17 mouse cellular contexts compared by ENCODE assay signal in genomic region chrX:71545163-71545562, GRCm38 (mm10). TPM values are rescaled to one million over a fixed set of nuclear protein-coding genes. Genes with fewer than 3 reads are reported as not detected.
A peak's percentile ranks its signal among the peaks of the same experiment; 100 is the strongest.
DNase-seq lines count a peak whose midpoint lies in the region; ATAC-seq lines count a peak whose summit lies in the region.
"Had no signal": no experiment of that assay in that cellular context is flagged by ENCODE, and none has a peak within 500 bp of the region (broad histone marks: within the 10 kb centered on the region; RNA-seq: fewer than 3 reads in every experiment).

No protein-coding gene starts in this region.

- peak overlapping the region; percentile 45 for H3K4me2 ChIP-seq in liver, embryonic 11.5 days
- H3K4me2 ChIP-seq in midbrain, embryonic 13.5 days (replicated peaks), result no peak overlapping the region
- H3K4me2 ChIP-seq: forebrain, embryonic 12.5 days; hindbrain, embryonic 13.5 days; intestine, embryonic 15.5 days; kidney, embryonic 15.5 days had no signal

- no peaks in the 10 kb centered on the region for H3K27me3 ChIP-seq in liver, embryonic 11.5 days (replicated peaks; ENCODE audit: control insufficient read depth, insufficient read depth, low read length)
- no peaks in the 10 kb centered on the region for H3K27me3 ChIP-seq in midbrain, embryonic 13.5 days
- H3K27me3 ChIP-seq: forebrain, embryonic 12.5 days; hindbrain, embryonic 13.5 days; intestine, embryonic 15.5 days had no signal

- H3K4me1 ChIP-seq in liver, embryonic 11.5 days (replicated peaks; ENCODE audit: control insufficient read depth, insufficient read depth, low read length), result peaks cover 4% of the 10 kb centered on the region
- H3K4me1 ChIP-seq in midbrain, embryonic 13.5 days (replicated peaks), result no peaks in the 10 kb centered on the region
- H3K4me1 ChIP-seq: forebrain, embryonic 12.5 days; heart, embryonic 10.5 days; hindbrain, embryonic 13.5 days; intestine, embryonic 15.5 days; kidney, embryonic 15.5 days; midbrain, embryonic 10.5 days had no signal

- no peak overlapping the region for H3K4me3 ChIP-seq in liver, embryonic 11.5 days (ENCODE audit: low read depth, low read length)
- H3K4me3 ChIP-seq in midbrain, embryonic 13.5 days (replicated peaks), result no peak overlapping the region
- H3K4me3 ChIP-seq: forebrain, embryonic 12.5 days; heart, embryonic 10.5 days; hindbrain, embryonic 13.5 days; intestine, embryonic 15.5 days; kidney, embryonic 15.5 days; layer of hippocampus, adult 2 months; midbrain, embryonic 10.5 days had no signal

- DNase-seq in spleen, postnatal 36 days (ENCODE audit: low spot score in 2 of 2), result peak; percentile 19 to 20
- DNase-seq in spleen, adult 18-20 months, result no peak
- peak; percentile 72 for DNase-seq in c-Kit-positive CD71-positive TER-119-negative erythroid progenitor cells, embryonic 14.5 days (ENCODE audit: low read depth)
- DNase-seq in liver, embryonic 11.5 days (ENCODE audit: low spot score), result no peak
- DNase-seq in frontal cortex, postnatal 14 days (ENCODE audit: low spot score in 2 of 2), result no peak
- DNase-seq: cerebellum, adult 2 months; gastrocnemius, postnatal 25 days; heart, postnatal 10 days had no signal

- peak overlapping the region; percentile 89 for H3K27ac ChIP-seq in liver, embryonic 11.5 days (ENCODE audit: low read depth, low read length)
- H3K27ac ChIP-seq in midbrain, embryonic 13.5 days, result no peak overlapping the region
- H3K27ac ChIP-seq: forebrain, embryonic 12.5 days; heart, embryonic 10.5 days; hindbrain, embryonic 13.5 days; intestine, embryonic 15.5 days; kidney, embryonic 15.5 days; layer of hippocampus, adult 2 months; midbrain, embryonic 10.5 days had no signal

- peak; percentile 92 for ATAC-seq in liver, embryonic 11.5 days (replicated peaks; ENCODE audit: low FRiP score)
- peak; percentile 97 for ATAC-seq in megakaryocyte-erythroid progenitor cell, adult 5-6 weeks (replicated peaks; ENCODE audit: low FRiP score, low TSS enrichment, poor library complexity, severe bottlenecking)
- no peak for ATAC-seq in midbrain, embryonic 13.5 days
- ATAC-seq: intestine, embryonic 15.5 days had no signal

- H3K9me3 ChIP-seq in liver, embryonic 11.5 days (ENCODE audit: control insufficient read depth, low read length), result no peaks in the 10 kb centered on the region
- H3K9me3 ChIP-seq in midbrain, embryonic 13.5 days, result no peaks in the 10 kb centered on the region
- H3K9me3 ChIP-seq: forebrain, embryonic 12.5 days; heart, embryonic 10.5 days; hindbrain, embryonic 13.5 days; intestine, embryonic 15.5 days; kidney, embryonic 15.5 days; midbrain, embryonic 10.5 days had no signal

- 54% methylated on average over 2 of the region's 2 CpGs for WGBS in liver, embryonic 11.5 days
- WGBS in midbrain, embryonic 13.5 days, result 78% methylated on average over 2 of the region's 2 CpGs

- peak overlapping the region; percentile 38; the same call in 1 of the 2 replicates for H3K9ac ChIP-seq in liver, embryonic 11.5 days (ENCODE audit: low read depth, low read length)
- H3K9ac ChIP-seq in midbrain, embryonic 13.5 days (replicated peaks), result no peak overlapping the region
- H3K9ac ChIP-seq: forebrain, embryonic 12.5 days; hindbrain, embryonic 13.5 days; intestine, embryonic 15.5 days; kidney, embryonic 15.5 days had no signal

- H3K36me3 ChIP-seq in liver, embryonic 11.5 days (ENCODE audit: control insufficient read depth, insufficient read depth, low read length), result no peaks in the 10 kb centered on the region
- no peaks in the 10 kb centered on the region for H3K36me3 ChIP-seq in midbrain, embryonic 13.5 days
- H3K36me3 ChIP-seq: forebrain, embryonic 12.5 days; heart, embryonic 10.5 days; hindbrain, embryonic 13.5 days; intestine, embryonic 15.5 days; kidney, embryonic 15.5 days; midbrain, embryonic 10.5 days had no signal

RNA-seq across cellular contexts. Expression of gene Hmgb3, which starts 10.6 kb away (rescaled TPM):
- 475 and 501 TPM in 2 replicates for polyA plus RNA-seq in liver, embryonic 11.5 days (2014; fragmentation: Nextera tagmentation; extraction: Ambion mirVana)
- 299 and 321 TPM in 2 replicates for total RNA-seq in megakaryocyte-erythroid progenitor cell, adult 5-6 weeks (2014; fragmentation: Nextera tagmentation)
- 584 TPM in 2 replicates for total RNA-seq in megakaryocyte-erythroid progenitor cell, adult 5-6 weeks (2017)
- 686 and 764 TPM in 2 replicates for polyA plus RNA-seq in midbrain, embryonic 13.5 days (2015; fragmentation: Nextera tagmentation; extraction: Ambion mirVana)

RNA-seq across cellular contexts. Expression of gene Cd99l2, which starts 52.5 kb away (rescaled TPM):
- polyA plus RNA-seq in liver, embryonic 11.5 days (2014; fragmentation: Nextera tagmentation; extraction: Ambion mirVana), result 17.2 and 19.0 TPM in 2 replicates
- 11.0 and 13.3 TPM in 2 replicates for total RNA-seq in megakaryocyte-erythroid progenitor cell, adult 5-6 weeks (2014; fragmentation: Nextera tagmentation)
- 18.9 and 20.3 TPM in 2 replicates for total RNA-seq in megakaryocyte-erythroid progenitor cell, adult 5-6 weeks (2017)
- 53.6 and 58.6 TPM in 2 replicates for polyA plus RNA-seq in midbrain, embryonic 13.5 days (2015; fragmentation: Nextera tagmentation; extraction: Ambion mirVana)

Comparison
In these comparisons a context has a peak if more than half of its experiments do, and no peak if none do; other contexts are left out.
1. DNase-seq: peak in spleen, postnatal 36 days (2 of 2) and c-Kit-positive CD71-positive TER-119-negative erythroid progenitor cells, embryonic 14.5 days (single experiment); none in spleen, adult 18-20 months (0 of 2), liver, embryonic 11.5 days (single experiment) and frontal cortex, postnatal 14 days (0 of 2).